Mouse (Mus musculus): ENCODE measurements around the gene Erich6b.

Gene Erich6b

DNA sequence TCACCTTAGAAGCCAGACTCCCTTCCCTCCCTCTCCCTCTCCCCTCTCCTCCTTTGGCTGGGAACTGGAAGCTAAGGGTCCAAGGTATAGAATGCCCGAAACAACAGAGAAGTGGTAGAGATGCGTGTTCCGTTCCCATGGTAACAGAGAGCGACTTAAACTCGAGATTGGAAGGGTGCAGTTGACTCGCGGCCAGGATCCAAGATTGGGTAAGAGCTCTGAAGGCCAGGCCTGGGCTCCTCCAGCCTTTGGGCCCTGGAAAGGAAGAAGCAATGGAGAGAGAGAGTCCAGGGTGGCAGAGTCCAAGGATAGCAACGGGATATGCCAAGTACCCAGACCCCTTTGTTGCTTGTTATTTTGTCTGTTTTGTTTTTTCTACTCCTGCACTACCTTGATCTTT is at the start of gene Erich6b:
TSS of gene Erich6b (plus strand) at position 180 of the 400 bp plus-strand sequence.
- DNase-seq (ENCODE audit: low read depth): no peak

DNA sequence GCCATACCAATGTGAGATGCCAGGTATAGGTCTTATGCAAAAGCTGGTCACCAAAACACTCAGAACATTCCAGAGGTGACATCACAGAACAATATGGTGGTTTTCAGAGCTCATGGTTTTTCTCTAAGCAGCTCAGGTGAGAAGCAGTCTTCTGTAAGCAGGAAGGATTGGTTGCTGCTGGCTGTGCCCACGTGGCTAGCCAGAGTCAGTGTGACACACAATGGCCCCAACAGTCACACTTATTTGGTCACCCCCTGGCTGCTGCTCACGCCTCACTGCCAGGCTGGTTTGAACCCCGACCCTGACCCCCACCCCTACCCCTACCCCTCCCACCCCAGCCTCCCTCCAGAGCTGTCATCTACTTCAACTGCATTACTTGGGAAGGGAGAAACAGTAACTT is 49.1 kb upstream of the Erich6b start, which contains the start of gene Spert:
TSS of gene Spert (minus strand) at position 139 of the 400 bp plus-strand sequence.
- DNase-seq (ENCODE audit: low read depth): no peak

DNA sequence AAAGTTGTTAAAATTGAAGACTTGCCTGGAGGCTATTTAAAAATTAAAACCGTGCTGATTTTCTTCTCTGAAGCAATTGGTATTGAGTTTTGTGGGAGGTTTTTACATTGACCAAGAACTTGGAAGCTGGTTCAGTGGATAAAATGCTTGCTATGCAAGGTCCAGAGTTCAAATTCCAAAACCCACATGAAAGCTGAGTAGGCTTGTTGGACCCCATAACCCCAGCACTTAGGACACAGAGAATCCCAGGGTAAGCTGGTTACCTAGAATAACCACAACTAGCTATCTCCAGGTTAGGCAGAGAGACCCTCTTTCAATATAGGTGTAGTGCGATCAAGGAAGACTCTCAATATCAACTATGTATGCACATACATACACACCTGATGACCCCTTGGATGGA is 32.9 kb upstream of the Erich6b start:
- DNase-seq (ENCODE audit: low read depth): no peak

DNA sequence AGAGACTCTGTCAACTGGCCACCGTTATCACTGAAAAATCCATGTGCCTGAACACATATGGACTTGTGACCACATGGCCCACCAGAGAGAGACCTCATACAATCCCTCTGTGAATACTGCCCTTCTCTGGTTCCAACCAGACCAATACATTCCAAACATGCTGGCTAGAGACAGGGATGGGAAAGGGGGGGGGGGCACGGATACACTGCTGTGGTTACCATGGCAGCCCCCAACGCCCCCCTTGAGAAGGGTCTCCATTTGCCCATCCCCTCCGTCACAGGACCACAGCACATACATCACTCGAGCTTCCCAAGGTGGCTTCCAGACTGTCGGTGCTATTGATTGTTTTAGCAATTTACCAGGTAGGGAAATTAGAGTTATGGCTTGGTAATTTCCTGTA is 25.7 kb upstream of the Erich6b start:
- no peak for DNase-seq (ENCODE audit: low read depth)

DNA sequence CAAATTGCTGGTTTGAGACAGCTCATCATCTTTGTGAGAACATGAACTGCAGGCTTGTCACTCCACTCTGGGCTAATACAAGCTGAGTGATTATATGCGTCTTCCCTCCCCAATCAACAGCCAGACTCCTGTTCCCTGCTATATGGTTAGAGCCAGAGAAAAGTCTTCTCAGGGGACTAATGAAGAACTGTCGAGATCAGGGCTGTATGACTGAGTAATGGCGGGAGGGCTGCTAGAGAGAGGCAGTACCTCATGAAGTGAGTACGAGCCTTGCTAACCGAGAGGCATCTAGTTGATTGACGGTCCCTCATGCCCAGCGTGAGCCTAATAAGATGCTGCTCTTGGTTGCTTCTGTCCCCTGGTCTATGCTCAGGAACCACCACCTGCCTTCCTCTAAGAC is 19.1 kb upstream of the Erich6b start:
- DNase-seq (ENCODE audit: low read depth): no peak

DNA sequence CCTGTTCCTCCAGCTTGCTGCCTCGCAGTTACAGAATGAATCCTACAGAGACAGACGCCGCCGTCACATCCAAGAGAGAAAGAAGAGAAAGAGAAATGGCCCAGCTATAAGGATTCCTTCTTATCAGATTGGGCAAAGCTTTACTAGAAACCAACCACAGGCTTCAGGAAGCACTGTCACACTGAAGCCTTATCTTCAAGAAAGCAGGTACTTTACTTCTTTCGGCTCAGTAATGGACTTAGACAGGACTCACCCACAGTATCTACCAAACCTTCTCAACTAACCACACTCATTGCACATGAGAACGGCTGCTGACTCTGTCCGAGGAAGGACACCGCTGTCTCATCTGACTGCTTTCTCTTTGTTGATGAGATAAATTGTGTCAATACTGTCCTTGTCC is 13.2 kb upstream of the Erich6b start:
- DNase-seq (ENCODE audit: low read depth): no peak

DNA sequence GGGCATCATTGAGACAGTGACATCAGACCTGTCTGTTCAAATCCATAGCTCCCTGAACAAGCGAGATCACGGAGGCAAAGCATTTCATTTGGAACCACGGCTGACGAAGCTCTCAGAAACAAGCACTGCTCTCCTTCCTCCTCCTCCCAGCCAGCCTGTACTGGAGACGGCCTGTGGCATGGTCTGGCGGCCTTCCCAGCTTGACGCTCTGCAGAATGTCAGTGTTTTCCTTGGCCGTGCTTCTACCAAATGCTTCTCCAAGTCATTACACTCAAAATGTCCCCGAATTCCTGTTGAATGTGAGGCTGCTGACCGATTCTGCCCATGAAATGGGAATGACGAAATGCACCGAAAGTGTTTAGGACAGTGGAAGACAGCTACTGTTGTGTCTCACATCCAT is 6.7 kb upstream of the Erich6b start:
- peak; percentile 48 for DNase-seq (ENCODE audit: low read depth)

DNA sequence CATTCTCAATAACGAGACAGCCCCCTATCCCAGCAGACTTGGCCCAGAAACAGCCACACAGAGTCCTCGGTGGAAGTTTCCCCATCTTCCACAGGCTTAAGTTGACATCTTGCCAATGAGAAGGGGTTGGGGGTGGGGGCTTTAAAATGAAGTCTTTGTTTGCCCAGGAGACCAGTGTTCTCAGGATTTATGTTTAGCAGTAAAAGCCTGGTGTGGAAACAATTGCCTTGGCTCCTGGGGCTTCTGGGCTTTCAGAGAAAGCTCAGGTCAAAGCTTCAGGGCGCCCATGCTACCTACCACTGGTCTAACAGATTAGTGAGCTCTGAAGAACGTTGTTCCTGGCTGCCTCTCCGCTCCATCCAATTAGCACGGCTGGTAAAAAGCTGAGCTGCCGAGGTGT is 6.0 kb upstream of the Erich6b start:
- DNase-seq (ENCODE audit: low read depth): no peak

DNA sequence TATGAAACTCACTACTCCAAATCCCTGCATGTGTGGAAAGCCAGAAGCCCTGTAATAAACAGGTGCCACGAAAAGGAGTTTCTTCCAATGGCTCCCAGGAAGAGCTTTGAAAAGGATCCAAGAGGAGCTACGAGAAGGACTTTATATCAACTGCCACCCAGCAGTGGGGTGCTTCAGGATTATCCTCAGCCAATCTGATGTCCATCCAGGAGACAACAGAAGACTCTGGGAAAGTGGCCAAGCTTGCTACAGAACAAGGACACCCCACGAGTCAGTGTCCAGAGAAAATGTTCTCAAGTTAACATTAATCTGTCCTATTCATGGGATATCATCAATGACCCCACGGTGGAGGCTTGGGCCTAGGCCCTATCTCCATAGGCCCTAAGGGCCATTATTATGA is 4.4 kb upstream of the Erich6b start:
- DNase-seq (ENCODE audit: low read depth): no peak

DNA sequence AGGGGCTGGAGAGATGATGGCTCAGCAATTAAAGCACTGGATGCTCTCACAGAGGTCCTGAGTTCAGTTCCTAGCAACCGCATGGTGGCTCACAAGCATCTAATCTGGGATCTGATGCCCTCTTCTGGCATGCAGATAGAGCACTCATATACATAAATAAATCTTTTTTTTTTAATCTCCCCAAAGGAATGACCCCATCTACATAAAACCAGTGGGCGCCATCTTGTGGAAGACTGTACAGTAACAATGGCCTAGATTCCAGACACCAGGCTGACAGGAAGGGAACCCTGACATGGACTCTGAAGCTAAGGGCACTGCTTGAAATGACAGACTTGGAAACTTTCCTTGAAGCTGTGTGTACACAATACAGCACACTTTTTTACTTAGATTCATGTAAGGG is 1.2 kb upstream of the Erich6b start:
- no peak for DNase-seq (ENCODE audit: low read depth)

DNA sequence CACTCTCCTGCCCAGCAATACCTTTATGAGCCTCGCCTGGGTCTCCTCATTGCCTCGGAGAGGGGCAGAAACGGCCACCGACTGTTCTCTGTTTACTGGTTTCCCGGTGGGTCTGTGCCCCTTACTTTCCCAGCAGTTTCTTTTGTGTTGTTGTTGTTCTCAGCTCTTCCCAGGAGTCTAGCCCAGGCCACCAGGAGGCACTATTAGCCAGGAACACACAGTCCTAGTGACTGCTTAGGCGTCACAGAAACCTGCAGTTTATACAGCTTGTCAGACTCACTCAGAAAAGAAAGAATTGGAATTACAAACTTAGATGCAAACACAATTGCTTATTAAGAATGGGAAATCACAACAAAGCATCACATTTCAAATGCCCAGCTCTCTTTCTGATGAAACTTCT is 690 bp upstream of the Erich6b start:
- no peak for DNase-seq (ENCODE audit: low read depth)

DNA sequence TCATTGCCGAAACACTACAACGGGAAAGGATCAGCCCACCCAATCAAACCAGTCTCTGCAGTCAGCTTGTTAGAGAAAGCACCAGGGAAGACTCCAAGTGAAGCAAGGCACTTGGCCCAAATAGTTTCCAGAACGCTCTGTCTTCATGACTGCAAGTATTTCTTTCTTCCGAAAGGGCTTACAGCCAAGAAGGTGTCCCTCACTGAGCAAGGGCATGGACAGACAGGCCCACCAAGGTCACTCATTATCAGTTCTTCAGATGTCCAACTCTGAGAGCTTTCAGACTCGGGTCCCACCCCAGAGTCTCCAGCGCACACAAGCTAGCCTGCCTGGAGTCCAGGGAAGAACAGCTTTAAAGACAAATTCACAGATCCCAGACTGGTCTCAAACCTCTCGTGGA is 3.4 kb downstream of the Erich6b start:
- no peak for DNase-seq (ENCODE audit: low read depth)

DNA sequence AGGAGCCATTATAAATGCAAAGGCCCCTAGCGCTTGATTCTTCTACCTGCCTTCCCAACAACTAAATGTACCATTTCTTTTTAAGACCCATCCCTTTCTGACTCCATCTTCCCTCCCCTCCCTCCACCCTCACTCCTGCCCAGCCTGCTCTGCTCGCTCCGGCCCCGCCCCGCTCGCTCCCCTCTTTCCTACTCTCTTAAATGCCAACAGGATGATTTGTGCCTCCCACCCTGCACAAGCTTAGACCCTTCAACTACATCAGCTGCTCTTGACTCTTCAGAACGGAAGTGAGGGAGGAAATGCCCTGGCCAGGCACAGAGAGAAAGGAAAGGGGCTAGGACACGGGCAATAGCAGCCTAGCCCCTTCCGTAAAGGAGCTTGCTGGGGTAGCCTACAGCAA is 4.0 kb downstream of the Erich6b start:
- DNase-seq (ENCODE audit: low read depth): no peak

DNA sequence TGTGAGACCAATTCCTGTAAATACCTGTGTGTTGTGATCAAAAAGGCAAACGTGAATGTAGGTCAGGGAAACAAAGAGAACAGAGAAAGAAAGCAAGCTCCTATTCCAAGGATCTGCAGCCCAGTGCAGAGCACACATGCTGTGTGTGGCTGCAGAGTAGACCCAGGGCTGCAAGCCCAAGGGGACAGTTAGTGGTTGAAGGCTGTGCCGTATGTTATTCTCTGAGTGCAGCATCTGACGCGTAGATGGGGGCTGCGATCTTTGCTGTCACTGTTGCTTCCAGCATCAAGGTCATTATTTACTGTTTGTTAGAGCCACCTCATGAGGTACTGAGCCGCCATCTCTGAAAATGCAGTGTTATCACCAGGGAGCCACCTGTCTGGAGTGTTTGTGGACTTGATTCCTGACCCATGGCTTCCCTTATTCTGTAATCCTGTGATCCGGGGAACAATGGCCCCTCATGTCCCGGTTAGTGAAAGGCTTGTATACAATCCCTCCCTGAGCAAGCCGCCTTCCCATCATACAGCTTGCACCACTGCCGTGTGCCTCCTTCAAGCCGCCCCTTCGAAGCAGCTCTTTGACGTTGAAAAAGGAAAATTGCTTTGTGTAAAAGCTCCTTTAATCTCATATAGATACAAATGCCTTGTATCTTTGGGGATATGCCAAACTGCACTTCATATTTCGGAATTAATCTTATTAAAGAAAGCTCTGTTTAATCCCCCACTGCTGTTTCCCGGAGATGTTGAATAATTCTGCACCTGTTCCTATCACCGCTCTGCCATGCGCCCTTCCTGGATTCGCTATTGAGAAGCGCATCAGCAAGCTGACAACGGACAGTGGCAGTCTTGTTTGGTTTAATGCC is 5.1 kb downstream of the Erich6b start:
- no peak for DNase-seq (ENCODE audit: low read depth)

DNA sequence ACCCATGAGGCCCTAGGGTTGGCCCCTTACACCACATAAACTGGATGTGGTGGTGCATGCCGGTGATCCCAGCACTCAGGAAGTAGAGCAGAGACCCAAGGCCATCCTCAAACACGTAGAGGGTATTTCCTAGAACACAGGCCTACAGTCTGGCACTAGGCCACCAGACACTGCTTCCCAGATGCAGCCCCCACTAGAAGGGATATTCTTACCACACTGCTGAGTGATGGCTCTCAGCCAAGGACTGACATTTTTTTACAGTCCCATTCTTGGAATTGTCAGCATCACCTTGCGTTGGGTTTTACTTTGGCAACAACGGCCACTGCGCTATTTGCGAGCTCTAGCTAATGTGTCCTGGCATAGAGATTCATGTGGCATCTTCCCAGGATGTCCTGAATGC is 18.9 kb downstream of the Erich6b start:
- no peak for DNase-seq (ENCODE audit: low read depth)

DNA sequence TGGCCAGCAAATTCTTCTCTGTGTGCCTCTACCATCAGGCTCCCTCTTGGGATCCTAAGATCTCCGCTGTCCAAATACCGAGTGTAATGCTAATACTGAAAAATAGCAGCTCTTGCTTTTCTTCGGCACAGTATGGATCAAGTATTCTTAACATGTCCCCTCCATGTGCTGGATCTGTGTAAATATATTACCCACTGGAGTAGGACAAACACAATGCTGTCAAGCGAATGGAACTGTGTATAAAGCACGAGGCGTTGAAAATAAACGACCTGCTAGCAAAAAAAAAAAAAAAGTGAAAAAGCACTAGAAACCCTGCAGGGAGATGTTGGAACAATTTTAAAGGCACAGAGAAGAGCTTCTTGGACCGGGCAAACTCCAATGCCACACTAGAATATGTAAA is 19.5 kb downstream of the Erich6b start:
- DNase-seq (ENCODE audit: low read depth): no peak

DNA sequence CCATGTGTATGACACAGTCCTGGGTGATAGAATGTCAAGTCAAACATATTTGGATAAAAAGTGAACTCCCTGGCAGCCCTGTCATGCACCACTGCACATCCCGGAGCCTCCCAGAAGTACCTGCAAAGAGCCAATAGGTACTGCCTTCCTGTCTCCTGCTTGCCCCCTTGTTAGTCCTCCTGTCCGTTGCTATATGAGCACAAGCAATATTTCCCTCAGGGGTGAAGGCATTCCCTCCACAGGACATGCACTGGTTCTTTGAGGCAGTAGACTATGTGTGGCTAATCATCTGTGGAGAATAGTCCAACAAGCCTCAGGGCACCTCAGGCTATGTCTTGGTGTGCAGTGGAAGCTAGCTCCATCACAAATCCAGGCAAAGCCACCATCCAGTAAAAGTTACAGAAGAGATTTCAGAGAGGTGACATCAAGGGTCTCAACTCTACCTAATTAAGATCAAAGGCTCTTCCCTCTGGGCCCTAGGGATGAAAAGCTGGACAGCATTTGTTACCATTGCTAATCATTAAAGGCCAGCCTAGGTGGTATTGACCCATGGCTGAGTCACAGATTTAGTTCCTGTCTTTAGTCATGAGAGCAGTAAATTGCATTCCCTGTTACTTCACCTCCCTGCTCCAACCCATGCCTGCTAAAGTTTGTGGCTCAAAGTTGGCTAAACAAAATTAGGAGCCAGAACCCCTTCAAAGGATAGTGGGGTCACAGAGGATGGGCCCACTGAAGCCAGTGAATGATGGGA is 23.5 kb downstream of the Erich6b start:
- DNase-seq (ENCODE audit: low read depth): no peak

DNA sequence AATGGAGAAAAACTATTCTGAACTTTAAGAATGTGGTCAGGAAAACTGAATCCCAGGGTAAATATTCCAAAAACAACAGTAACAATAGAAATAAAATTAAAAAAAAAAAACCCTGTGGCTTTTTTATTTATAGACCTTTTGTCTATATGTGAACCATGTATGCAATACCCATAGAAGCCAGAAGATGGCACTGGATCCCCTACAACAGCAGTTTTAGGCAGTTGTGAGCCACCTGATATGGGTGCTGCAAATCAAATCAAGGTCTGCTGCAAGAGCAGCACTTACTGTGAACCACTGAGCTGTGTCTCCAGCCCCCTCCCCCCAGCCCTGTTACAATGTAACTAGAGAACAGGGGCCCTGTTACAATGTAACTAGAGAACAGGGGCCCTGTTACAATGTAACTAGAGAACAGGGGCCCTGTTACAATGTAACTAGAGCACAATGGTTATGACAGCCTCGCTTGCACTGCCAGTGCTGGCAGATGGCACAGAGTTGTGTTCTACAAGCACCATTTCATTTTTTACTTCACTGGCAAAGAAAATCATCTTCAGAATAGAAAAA is 27.1 kb downstream of the Erich6b start:
- no peak for DNase-seq (ENCODE audit: low read depth)

DNA sequence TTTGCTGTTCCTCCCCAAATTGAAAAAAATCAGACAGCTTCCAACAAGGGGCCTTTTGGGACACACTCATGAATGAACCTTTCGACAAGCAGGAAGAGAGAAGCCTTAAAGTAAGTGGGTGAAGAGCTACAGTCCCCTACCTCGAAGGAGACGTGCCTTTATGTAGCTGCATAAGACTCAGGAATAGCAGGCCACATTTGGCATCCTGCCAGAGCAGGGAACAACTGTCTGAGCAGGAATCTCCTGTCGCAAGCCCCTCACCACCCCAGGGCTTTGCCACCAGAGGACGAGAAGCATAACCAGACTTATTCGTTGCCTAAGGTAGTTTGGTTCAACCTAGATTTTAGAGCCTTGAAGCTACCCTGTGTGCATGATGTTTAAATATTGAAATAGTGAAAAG is 34.3 kb downstream of the Erich6b start:
- DNase-seq (ENCODE audit: low read depth): no peak

DNA sequence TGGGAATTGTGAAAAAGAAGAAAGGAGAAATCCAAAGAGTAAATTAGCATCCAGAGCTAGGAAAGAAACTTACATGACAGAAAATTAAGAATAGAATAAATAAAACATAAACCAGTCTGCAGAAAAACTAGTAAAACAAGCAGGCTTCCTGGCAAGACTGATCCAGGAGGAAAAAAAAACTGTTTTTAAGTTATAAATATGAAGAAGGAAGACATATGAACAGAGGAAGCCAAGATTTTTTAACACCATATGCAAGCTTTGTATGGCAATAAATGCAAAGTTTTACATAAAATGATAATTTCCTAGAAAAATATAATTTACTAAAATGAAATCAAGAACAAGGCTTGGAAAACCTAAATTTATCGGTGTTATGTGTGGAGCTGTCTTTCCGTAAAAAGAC is 48.4 kb downstream of the Erich6b start:
- no peak for DNase-seq (ENCODE audit: low read depth)

DNA sequence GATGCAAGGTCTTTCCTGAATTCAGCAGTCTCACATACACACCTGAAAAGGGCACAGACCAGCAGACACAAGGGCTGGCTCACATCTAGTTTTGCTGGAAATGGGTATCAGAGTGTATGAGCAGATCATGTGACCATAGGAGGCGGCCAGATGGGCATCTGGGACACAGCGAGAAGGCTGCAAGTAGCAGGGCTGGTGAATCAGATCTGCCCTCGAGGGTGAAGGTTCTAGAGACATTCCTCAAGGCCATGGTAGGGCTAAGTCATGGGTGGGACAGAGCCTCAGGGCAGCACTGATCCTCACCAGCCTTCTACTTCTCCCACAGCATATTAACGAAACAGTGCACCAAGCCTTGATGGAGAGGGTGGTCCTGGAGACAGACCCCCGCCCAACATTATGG is 54.0 kb downstream of the Erich6b start:
- no peak for DNase-seq (ENCODE audit: low read depth)

DNA sequence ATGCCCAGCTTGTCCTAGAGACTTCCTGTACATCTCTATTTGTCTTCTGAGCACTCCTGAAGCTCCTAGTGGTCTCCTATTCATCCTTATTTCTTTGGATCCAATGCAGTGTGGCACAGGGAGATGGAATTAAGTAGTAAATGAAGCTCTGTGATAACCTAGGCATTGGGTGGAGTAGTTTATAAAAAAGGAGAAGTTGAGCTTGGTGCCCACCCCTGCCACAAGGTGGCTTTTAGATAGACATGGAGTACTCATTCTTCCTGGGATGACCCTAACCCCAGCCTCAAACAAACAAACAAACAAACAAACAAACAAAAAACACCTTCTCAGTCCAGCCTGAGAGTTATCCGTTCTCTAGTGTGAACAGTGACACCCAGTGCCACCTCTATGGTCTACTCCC is 55.9 kb downstream of the Erich6b start:
- no peak for DNase-seq (ENCODE audit: low read depth)

DNA sequence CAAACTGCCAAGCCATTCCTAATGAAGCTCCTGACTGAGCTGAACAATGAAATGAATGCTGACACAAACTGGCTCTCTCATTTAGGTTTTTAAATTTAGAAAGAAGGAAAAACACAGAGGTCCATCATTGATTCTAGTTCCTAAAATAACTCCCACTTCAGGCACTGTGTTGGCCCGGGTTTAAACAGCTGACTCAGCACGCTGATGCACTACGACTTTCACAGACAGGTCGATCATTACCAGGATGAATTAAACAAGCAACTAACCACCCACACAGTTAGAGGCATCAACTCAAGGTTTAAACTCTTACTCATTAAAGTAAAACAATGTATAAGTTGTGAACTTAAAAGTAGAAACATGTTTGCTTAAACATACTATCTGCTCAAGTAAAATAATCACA is 64.6 kb downstream of the Erich6b start:
- no peak for DNase-seq (ENCODE audit: low read depth)

All from fibroblast of lung, adult 2 months (primary cell).